Mouse (Mus musculus): ENCODE results near the gene Gm28269. TPM values are rescaled to one million over a fixed set of nuclear protein-coding genes. Genes with fewer than 3 reads are reported as not detected.

Gm28269 gene
- not detected in 2 replicates for polyA plus RNA-seq (2012; rRNA removed)

DNA sequence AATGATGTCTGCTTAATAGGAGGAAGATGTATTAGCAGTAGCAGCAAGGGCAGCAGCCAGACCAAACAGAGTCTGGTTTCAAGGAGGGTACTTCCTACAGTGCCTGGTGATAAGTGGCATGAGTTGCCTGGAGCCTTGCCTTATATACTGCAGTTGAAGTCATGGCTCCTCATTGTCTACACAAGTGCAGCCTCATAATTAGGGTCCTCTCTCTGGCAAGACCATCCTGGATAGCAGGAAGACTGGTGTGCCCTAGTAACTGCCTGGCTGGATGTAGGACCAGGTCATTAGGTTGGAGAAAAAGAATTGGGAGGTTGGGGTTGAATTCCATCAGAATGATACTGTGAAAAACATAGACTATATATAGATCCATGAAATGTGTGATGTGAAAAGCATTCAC lies at the start of gene Gm28269:
TSS of gene Gm28269 (minus strand) at position 101 of the 400 bp plus-strand sequence.
- Histone ChIP-seq H3K4me1 (ENCODE audit: control insufficient read depth, insufficient read depth, low read length) (no peaks in the 10 kb centered on the region), H3K4me3 (ENCODE audit: insufficient read depth, low read length) (no peak within 1 kb of the TSS), H3K27ac (ENCODE audit: insufficient read depth, low read length) (no peak within 1 kb of the TSS)
- TF ChIP-seq CTCF (IDR thresholded peaks at IDR 0.05; ENCODE audit: extremely low read depth, insufficient read depth, low read length) (no peak), POLR2A (IDR thresholded peaks at IDR 0.05; ENCODE audit: extremely low read depth, insufficient read depth, low read length) (no peak)

DNA sequence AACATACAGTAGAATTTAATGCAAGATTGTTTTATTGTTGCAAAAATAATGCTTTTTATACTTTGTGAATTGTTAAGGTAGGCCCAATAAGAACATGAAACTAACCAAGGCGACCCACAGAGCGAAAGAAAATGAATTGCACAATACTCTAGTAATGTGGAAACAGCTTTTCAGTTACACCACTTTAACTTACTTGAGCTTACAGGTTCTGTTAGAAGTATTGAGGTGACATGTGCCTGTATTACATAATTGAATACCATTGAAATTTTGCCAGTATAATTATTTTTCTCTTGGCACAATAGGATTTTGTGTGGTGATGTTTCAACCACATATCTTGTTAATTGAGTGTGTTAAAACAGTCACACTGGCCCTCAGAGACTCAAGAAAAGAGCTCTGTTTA lies 28.0 kb downstream of the Gm28269 start:
- Histone ChIP-seq H3K4me3 (ENCODE audit: insufficient read depth, low read length) (no peak overlapping the region), H3K27ac (ENCODE audit: insufficient read depth, low read length) (no peak overlapping the region), H3K4me1 (ENCODE audit: control insufficient read depth, insufficient read depth, low read length) (no peaks in the 10 kb centered on the region)
- TF ChIP-seq CTCF (IDR thresholded peaks at IDR 0.05; ENCODE audit: extremely low read depth, insufficient read depth, low read length) (no peak), POLR2A (IDR thresholded peaks at IDR 0.05; ENCODE audit: extremely low read depth, insufficient read depth, low read length) (no peak)

DNA sequence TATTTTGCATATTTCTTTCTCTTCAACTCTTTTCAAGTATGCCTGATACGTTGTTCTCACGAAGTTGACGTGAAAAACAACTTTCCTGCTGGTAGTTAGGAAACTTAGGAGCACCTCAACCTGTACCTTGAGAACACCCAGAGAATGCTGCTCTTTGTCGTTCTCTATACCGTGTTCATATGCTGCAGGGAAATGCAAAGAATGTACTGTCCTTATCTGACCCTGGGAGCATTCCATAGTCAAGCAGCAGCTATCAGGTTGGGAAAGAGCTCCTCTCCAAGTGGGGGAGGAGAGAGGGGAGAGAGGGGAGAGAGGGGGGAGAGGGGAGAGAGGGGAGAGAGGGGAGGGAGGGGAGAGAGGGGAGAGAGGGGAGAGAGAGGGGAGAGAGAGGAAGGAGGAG lies 29.6 kb downstream of the Gm28269 start:
- Histone ChIP-seq H3K4me3 (ENCODE audit: insufficient read depth, low read length) (no peak overlapping the region), H3K4me1 (ENCODE audit: control insufficient read depth, insufficient read depth, low read length) (no peaks in the 10 kb centered on the region), H3K27ac (ENCODE audit: insufficient read depth, low read length) (no peak overlapping the region)
- TF ChIP-seq POLR2A (IDR thresholded peaks at IDR 0.05; ENCODE audit: extremely low read depth, insufficient read depth, low read length): no peak
- no peak for TF ChIP-seq CTCF (IDR thresholded peaks at IDR 0.05; ENCODE audit: extremely low read depth, insufficient read depth, low read length)

DNA sequence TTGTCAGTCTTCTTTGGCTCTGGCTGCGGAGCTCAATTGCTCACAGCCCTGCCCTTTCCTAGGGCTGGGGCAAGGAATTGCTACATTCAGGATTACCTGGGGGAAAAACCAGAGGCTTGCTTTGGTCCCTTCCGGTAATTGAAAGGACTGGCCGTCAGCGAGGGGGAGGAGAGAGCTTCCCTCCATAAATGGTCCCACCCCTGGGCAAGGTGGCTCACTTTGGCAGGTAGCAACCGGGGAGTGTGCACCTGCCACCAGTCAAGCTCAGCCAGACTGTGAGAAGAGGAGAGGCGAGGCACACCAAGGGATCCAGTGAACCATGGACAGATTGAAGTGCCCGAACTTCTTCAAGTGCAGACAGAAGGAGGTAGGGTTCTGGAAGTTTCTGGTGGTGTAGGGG lies 30.1 kb downstream of the Gm28269 start, which contains the start of gene Slc6a14:
TSS of gene Slc6a14 (plus strand) at position 68 of the 400 bp plus-strand sequence.
- no peaks in the 10 kb centered on the region for H3K4me1 ChIP-seq (ENCODE audit: control insufficient read depth, insufficient read depth, low read length)
- TF ChIP-seq CTCF (IDR thresholded peaks at IDR 0.05; ENCODE audit: extremely low read depth, insufficient read depth, low read length) (no peak), POLR2A (IDR thresholded peaks at IDR 0.05; ENCODE audit: extremely low read depth, insufficient read depth, low read length) (no peak)
- no peak within 1 kb of the TSS for H3K4me3 ChIP-seq (ENCODE audit: insufficient read depth, low read length)
- no peak within 1 kb of the TSS for H3K27ac ChIP-seq (ENCODE audit: insufficient read depth, low read length)

DNA sequence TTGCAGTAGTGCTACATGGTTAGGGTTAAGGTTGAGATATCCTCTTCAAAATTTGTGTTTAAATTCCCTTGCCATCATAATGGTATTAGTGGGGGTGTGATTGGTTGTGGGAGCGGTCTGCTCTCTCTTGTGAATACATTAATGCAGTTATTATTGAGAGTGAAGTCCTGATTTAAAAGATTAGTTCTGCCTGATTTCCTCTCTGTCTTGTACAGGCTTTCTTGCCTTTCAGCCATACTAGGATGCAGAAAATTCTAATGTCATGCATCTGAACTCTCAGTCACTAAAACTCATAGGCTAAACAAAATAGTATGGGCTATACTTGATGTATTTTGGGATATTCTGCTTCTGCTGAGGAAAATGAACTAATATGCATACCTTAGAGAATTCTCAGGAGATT lies 40.4 kb downstream of the Gm28269 start:
- Histone ChIP-seq H3K4me1 (ENCODE audit: control insufficient read depth, insufficient read depth, low read length) (no peaks in the 10 kb centered on the region), H3K4me3 (ENCODE audit: insufficient read depth, low read length) (no peak overlapping the region), H3K27ac (ENCODE audit: insufficient read depth, low read length) (no peak overlapping the region)
- no peak for TF ChIP-seq CTCF (IDR thresholded peaks at IDR 0.05; ENCODE audit: extremely low read depth, insufficient read depth, low read length)
- no peak for TF ChIP-seq POLR2A (IDR thresholded peaks at IDR 0.05; ENCODE audit: extremely low read depth, insufficient read depth, low read length)

DNA sequence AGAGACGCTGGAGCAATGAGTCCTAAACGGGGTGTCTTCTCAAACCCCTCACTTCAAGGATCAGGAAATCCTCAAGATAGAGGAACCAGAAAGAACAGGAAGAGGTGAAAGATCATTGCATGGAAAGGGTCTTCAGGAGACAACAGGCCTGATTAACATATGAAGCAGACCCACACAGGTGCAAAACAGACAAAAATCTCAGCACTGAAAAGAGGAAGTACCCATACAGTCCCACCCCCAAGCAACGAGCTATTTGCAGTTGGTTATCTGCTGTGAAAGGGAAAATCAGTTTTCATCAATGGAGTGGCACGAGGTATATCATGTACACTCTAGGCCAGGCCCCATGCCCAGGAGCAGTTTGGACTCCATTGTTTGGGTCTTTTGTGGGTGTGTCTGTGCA lies 43.3 kb downstream of the Gm28269 start:
- no peak overlapping the region for H3K4me3 ChIP-seq (ENCODE audit: insufficient read depth, low read length)
- TF ChIP-seq POLR2A (IDR thresholded peaks at IDR 0.05; ENCODE audit: extremely low read depth, insufficient read depth, low read length) (no peak), CTCF (IDR thresholded peaks at IDR 0.05; ENCODE audit: extremely low read depth, insufficient read depth, low read length) (no peak)
- H3K4me1 ChIP-seq (ENCODE audit: control insufficient read depth, insufficient read depth, low read length): no peaks in the 10 kb centered on the region
- no peak overlapping the region for H3K27ac ChIP-seq (ENCODE audit: insufficient read depth, low read length)

DNA sequence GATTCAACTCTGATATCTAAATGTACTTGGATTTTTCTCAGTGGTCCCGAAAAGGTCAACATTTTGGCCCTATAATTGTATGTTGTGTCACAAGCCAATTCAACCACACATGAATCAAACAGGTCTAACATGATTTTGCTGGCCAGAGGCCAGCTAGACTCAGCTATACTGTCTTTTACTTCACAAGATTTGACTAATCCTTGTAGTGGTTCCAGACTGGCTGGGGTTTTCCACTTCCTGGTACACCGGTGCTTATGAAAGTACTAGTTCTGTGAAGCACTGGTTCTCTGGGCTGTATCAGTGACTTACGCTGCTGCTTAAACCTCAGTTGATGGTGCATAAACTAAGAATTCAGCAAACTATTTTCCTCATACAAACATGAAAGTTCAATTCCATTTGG lies 49.2 kb downstream of the Gm28269 start:
- Histone ChIP-seq H3K4me3 (ENCODE audit: insufficient read depth, low read length) (no peak overlapping the region), H3K27ac (ENCODE audit: insufficient read depth, low read length) (no peak overlapping the region), H3K4me1 (ENCODE audit: control insufficient read depth, insufficient read depth, low read length) (no peaks in the 10 kb centered on the region)
- no peak for TF ChIP-seq POLR2A (IDR thresholded peaks at IDR 0.05; ENCODE audit: extremely low read depth, insufficient read depth, low read length)
- TF ChIP-seq CTCF (IDR thresholded peaks at IDR 0.05; ENCODE audit: extremely low read depth, insufficient read depth, low read length): no peak

DNA sequence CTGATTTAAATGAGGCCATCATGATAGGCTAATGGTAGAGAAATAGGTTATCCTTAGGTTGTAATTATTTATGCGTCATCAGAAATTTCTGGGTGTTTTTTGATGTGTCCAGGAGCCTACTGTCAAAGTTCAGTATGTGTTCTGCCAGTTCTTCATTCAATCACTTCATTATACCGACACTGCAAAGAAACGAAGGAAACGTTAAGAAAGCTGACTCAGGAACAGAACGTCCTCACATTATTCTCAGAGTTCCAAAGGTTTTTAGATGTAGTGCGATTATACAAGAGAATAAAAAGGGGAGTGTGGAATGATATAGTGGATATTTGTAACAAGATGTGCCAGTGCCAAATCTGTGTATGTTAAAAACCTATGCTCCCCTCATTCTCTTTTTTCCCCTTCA lies 49.7 kb downstream of the Gm28269 start:
- H3K4me1 ChIP-seq (ENCODE audit: control insufficient read depth, insufficient read depth, low read length): no peaks in the 10 kb centered on the region
- no peak overlapping the region for H3K27ac ChIP-seq (ENCODE audit: insufficient read depth, low read length)
- H3K4me3 ChIP-seq (ENCODE audit: insufficient read depth, low read length): no peak overlapping the region
- no peak for TF ChIP-seq POLR2A (IDR thresholded peaks at IDR 0.05; ENCODE audit: extremely low read depth, insufficient read depth, low read length)
- TF ChIP-seq CTCF (IDR thresholded peaks at IDR 0.05; ENCODE audit: extremely low read depth, insufficient read depth, low read length): no peak

Other genes starting within 250 kb of the Gm28269 start
- gene Slc6a14, start 30.2 kb downstream of the Gm28269 start, polyA plus RNA-seq (2012; rRNA removed): 0.02 TPM in 1 of 2 replicates, not detected in the other

All from cortical plate, adult 2 months (tissue).